Mouse (Mus musculus): ENCODE results near the gene Brinp2.
A peak's percentile ranks its signal among the peaks of the same experiment; 100 is the strongest.

The Brinp2 gene

GRCm38 (mm10) chr1:158220148-158220547, 136.0 kb downstream of the Brinp2 start:
- DNase-seq = no peak

DNA sequence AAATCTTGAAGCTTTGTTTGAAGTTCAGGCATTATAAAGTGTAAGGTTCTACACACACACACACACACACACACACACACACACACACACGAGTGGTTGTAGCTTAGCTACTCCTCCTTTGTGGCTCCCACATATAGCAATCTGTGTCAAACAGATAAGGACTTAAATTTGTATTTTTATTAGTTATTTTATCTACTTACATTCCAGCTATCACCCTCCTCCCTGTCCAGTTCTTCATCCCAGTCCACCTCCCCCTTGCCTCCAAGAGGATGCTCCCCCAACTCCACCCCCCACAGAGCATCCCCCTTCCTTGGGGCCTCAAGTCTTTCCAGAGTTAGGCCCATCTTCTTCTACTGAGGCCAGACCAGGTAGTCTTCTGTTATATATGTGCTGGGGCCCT, 137.4 kb downstream of the Brinp2 start:
- DNase-seq = no peak

DNA sequence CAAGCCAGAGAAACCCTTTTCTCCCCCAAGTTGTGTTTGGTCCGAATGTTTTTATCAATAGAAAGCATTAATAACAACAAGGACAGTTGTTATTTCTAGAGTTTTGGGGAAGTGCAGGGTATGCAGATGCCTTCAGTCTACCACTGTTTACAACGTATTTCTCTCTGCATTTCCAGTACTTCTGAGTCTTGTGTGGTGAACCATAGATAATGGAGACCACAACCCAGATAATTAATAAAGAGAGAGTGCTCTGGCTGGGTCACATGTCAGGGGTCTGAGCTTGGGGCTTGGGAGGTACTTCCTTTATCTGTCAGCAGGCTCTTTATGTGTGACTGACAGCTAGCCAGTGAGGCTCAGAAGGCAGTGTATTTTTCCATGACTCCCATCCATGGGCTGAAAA, 137.8 kb downstream of the Brinp2 start:
- no peak for DNase-seq

GRCm38 (mm10) chr1:158215581-158215980, 140.5 kb downstream of the Brinp2 start:
- no peak for DNase-seq

DNA sequence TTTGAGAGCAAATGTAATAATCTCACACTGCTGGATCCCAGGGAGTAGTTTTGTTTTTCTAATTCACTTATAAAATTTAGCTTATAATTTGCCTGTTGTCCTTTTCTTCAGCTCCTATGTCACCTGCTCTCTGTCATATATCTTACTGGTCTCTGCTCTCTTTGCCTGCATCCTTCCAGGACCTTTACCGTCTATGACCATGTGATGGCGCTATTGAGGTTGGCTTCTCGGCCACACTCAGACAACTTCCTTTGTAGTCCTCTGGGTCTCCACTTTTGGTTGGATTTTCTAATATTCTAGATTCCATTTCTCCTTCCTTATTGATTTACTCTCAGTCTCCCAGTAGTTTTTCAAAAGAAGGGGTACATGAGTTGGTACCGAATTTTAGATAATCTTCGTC, 141.4 kb downstream of the Brinp2 start:
- DNase-seq = peak in 1 of 2 experiments; percentile 64

DNA sequence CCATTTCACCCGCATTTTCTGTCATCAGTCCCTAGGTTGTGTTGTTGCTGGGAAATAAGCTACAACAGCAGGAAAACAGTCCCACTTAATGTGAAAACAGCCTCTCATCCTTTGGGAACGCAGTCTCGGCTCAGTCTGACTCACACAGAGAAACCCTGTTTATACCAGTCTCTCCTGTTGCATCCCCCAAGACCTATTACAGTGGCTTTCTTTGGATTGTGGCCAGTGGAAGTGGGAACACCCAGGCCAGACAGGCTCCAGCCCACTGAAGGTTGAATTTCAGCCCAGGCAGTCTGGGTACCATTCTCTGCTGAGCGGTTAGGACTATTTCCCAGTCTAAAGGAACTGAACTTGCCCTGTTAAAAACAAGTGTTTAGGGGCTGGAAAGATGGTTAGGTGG, 142.4 kb downstream of the Brinp2 start:
- no peak for DNase-seq

GRCm38 (mm10) chr1:158207620-158208019, 148.5 kb downstream of the Brinp2 start:
- DNase-seq = no peak

DNA sequence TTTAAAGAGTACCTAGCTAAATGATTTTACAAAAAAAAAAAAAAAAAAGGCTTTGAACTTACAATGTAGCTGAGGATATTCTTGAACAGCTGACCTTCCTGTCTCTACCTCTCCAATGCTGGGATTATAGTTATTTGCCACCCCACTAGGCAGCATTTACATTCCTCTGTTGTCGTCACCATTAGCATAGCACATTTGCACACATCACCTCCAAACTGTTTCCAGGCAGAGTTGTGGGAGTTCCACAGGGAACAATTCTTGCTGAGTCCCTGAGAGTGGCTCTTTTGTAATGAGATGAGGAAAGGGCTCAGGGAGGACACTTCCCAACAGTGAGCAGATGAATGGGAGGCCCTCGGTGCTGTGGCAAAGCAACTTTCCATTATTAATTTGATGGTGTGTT, 153.2 kb downstream of the Brinp2 start:
- DNase-seq = no peak
